Mouse (Mus musculus) brain, embryonic 14.5 days (tissue): Measurements from ENCODE around the gene Ptpn11.

Experiments
- CTCF ChIP-seq: fragments of 200-500 bp; IDR thresholded peaks from 2 replicates; pipeline ENCODE4 v1.5.1; 2012; ENCODE audit warnings: inconsistent platforms, mild to moderate bottlenecking, moderate library complexity, borderline replicate concordance; ENCODE audit not compliant: insufficient read depth, insufficient read length; ENCODE audit errors: extremely low read depth
- POLR2A ChIP-seq: fragments of 200-500 bp; IDR thresholded peaks from 2 replicates; pipeline ENCODE4 v1.6.1; 2012; ENCODE audit warnings: mild to moderate bottlenecking, inconsistent platforms, borderline replicate concordance; ENCODE audit not compliant: poor library complexity, insufficient read depth, insufficient read length, severe bottlenecking; ENCODE audit errors: extremely low read depth

GRCm38 (mm10) chr5:121230811-121231210 lies 39.6 kb upstream of the Ptpn11 start:
- TF ChIP-seq CTCF (no peak), POLR2A (no peak)
